Mouse (Mus musculus) midbrain, embryonic 10.5 days (tissue): ENCODE data around the gene Fcgr1. TPM values are rescaled to one million over a fixed set of nuclear protein-coding genes. Genes with fewer than 3 reads are reported as not detected.

ENCODE experiments used
- DNase-seq: peaks from one replicate; pipeline ENCODE4 v3.0.0-alpha.2; 2017; ENCODE audit warnings: low spot score
- H3K27ac ChIP-seq: fragments of 300-500 bp; sonication (generic); replicated peaks from 2 replicates; pipeline ENCODE4 v1.5.1; 2016; ENCODE audit warnings: mild to moderate bottlenecking
- H3K27me3 ChIP-seq: fragments of 300-500 bp; sonication (generic); 2 replicates; pipeline ENCODE4 v1.6.1; 2016; ENCODE audit warnings: low read depth, mild to moderate bottlenecking; ENCODE audit not compliant: poor library complexity, severe bottlenecking
- H3K36me3 ChIP-seq: fragments of 300-500 bp; sonication (generic); 2 replicates; pipeline ENCODE4 v1.6.1; 2016; ENCODE audit warnings: mild to moderate bottlenecking, moderate library complexity
- H3K4me1 ChIP-seq: fragments of 300-500 bp; sonication (generic); 2 replicates; pipeline ENCODE4 v1.6.1; 2016
- H3K4me3 ChIP-seq: fragments of 300-500 bp; sonication (generic); 2 replicates; pipeline ENCODE4 v1.5.1; 2016; ENCODE audit warnings: mild to moderate bottlenecking, moderate library complexity
- H3K9me3 ChIP-seq: fragments of 300-500 bp; sonication (generic); replicated peaks from 2 replicates; pipeline ENCODE4 v1.6.1; 2016; ENCODE audit warnings: mild to moderate bottlenecking
- WGBS: fragments of 180-500 bp; shearing (Covaris S2); methylation state at CpG from one replicate; pipeline ENCODE4 v1.1.7; 2016; 5-methylcytosine and 5-hydroxymethylcytosine counted together
- microRNA-seq: library from miRNA; unstranded; fragments of <30 nt; microRNA quantifications from one replicate; pipeline ENCODE4, GENCODE M21; 2017
- polyA plus RNA-seq: library from polyadenylated mRNA; unstranded; fragments of >200 nt; fragmentation: Nextera tagmentation; extraction: Ambion mirVana; gene quantifications from 2 replicates; pipeline ENCODE4 v1.2.1, GENCODE M21; 2016

Gene Fcgr1
- polyA plus RNA-seq, 1 experiment from 2014 or later, result 1.8 TPM

- DNase-seq, result peak; percentile 52
These were observed 56.4 kb downstream of the Fcgr1 start for GRCm38 (mm10) chr3:96237335-96237903.

DNA sequence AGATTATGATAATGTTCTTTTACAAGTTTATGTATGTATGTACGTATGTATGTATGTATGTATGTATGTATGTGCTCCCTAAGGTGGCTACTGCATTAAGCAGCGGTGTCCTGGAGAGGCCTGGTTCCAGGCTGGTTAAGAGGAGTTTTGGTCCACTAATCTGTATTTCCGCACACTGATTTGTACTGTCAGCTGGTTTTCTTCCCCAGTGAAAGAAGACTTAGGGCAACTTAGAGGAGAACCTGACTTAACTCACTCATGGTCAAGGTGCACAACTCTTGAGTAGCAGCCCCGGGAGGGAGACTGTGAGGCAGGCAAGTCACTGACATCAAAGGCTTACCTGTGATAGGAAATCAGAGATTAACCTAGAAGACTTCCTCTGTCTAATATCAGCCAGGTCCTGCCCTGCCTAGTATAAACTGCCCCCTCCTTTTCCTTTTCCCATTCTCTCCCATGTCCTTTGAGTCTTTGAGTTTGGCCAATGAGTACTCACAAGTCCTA is 56.9 kb downstream of the Fcgr1 start:
- Histone ChIP-seq H3K4me1 (peaks cover 23% of the 10 kb centered on the region), H3K27ac (peak overlapping the region; percentile 93), H3K4me3 (peak overlapping the region; percentile 65), H3K27me3 (no peaks in the 10 kb centered on the region), H3K9me3 (no peaks in the 10 kb centered on the region), H3K36me3 (no peaks in the 10 kb centered on the region)
- DNase-seq, result no peak
- WGBS, result 83% methylated on average over 4 of the region's 4 CpGs

More at GRCm38 (mm10) chr3:96237335-96237903, 56.4 kb downstream of the Fcgr1 start:
- Histone ChIP-seq H3K36me3 (no peaks in the 10 kb centered on the region), H3K4me1 (peaks cover 23% of the 10 kb centered on the region), H3K4me3 (peak overlapping the region; percentile 65), H3K9me3 (no peaks in the 10 kb centered on the region), H3K27ac (peak overlapping the region; percentile 93), H3K27me3 (no peaks in the 10 kb centered on the region)
- WGBS, result 32% methylated on average over 7 of the region's 7 CpGs

- Histone ChIP-seq H3K4me1 (peaks cover 20% of the 10 kb centered on the region), H3K27me3 (no peaks in the 10 kb centered on the region), H3K27ac (no peak overlapping the region), H3K9me3 (no peaks in the 10 kb centered on the region), H3K36me3 (no peaks in the 10 kb centered on the region), H3K4me3 (0 out of 2 replicates have a peak overlapping the region, but pooled peaks have one; percentile 8)
- 73% methylated on average over 3 of the region's 3 CpGs for WGBS
- no peak for DNase-seq
These were observed 57.9 kb downstream of the Fcgr1 start for GRCm38 (mm10) chr3:96235836-96236235.

DNA sequence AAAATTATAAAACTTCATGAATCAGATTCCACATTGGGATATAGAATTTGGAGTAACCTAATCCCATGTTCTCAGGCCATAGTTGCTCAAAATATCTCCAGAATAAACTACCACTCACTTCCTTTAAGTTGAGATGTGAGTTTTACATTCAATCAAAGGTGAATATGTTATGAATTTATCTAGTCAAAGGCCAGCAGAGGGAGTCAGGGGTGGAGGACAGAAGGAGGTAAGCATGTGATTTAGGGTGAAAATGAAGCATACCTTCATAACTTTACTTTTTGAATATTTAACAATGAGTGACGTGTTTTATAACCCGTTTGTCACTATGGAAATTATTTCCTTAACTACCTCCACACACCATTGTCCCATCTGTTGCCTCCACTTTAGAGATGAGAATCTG is 58.9 kb downstream of the Fcgr1 start:
- Histone ChIP-seq H3K27me3 (no peaks in the 10 kb centered on the region), H3K27ac (no peak overlapping the region), H3K4me1 (peaks cover 15% of the 10 kb centered on the region), H3K36me3 (no peaks in the 10 kb centered on the region), H3K4me3 (no peak overlapping the region), H3K9me3 (no peaks in the 10 kb centered on the region)
- no peak for DNase-seq
- 88% methylated on average over 2 of the region's 2 CpGs for WGBS

Small RNA genes within 50 kb of the gene (microRNA-seq; reads per million reads assigned to microRNA genes)
- gene Gm47311 (not detected), gene Gm47313 (not detected)

Other genes with a start within 250 kb of the Fcgr1 start
- gene Vps45, start 235.5 kb downstream of the Fcgr1 start, polyA plus RNA-seq, result 28.6 and 33.3 TPM in 2 replicates
- gene Otud7b, start 189.4 kb downstream of the Fcgr1 start, polyA plus RNA-seq, result 16.5 and 18.9 TPM in 2 replicates
- 7.8 and 9.6 TPM in 2 replicates for gene Mtmr11, start 132.0 kb downstream of the Fcgr1 start, polyA plus RNA-seq
- gene Sf3b4, start 121.6 kb downstream of the Fcgr1 start, polyA plus RNA-seq, result 262 and 271 TPM in 2 replicates
- 3.1 and 8.8 TPM in 2 replicates for gene Sv2a, start 112.8 kb downstream of the Fcgr1 start, polyA plus RNA-seq
- gene Bola1, start 74.3 kb downstream of the Fcgr1 start, polyA plus RNA-seq, result 86.7 and 92.8 TPM in 2 replicates
- 0.98 TPM in 1 of 2 replicates, not detected in the other for gene Hist2h2ab, start 74.1 kb downstream of the Fcgr1 start, polyA plus RNA-seq
- gene Hist2h2ac, start 73.1 kb downstream of the Fcgr1 start, polyA plus RNA-seq, result 7.3 and 17.2 TPM in 2 replicates
- gene Hist2h2be, start 72.8 kb downstream of the Fcgr1 start, polyA plus RNA-seq, result 11.5 and 11.9 TPM in 2 replicates
- 8.1 TPM in 2 replicates for gene Hist2h3c2, start 54.8 kb downstream of the Fcgr1 start, polyA plus RNA-seq
- gene Hist2h2aa2, start 53.7 kb downstream of the Fcgr1 start, polyA plus RNA-seq, result 24.3 and 34.9 TPM in 2 replicates
- 13.7 TPM in 2 replicates for gene Hist2h2aa1, start 48.5 kb downstream of the Fcgr1 start, polyA plus RNA-seq
- gene Hist2h3c1, start 47.3 kb downstream of the Fcgr1 start, polyA plus RNA-seq, result 0.70 and 0.86 TPM in 2 replicates
- 12.2 and 12.6 TPM in 2 replicates for gene Hist2h4, start 30.7 kb downstream of the Fcgr1 start, polyA plus RNA-seq
- 49.5 and 57.2 TPM in 2 replicates for gene Hist2h3b, start 25.3 kb downstream of the Fcgr1 start, polyA plus RNA-seq
- gene Hist2h2bb, start 24.2 kb downstream of the Fcgr1 start, polyA plus RNA-seq, result 9.5 and 10.3 TPM in 2 replicates
- gene BC107364, start 158.3 kb upstream of the Fcgr1 start, polyA plus RNA-seq, result 0.20 and 0.30 TPM in 2 replicates
- gene Hfe2, start 231.2 kb upstream of the Fcgr1 start, polyA plus RNA-seq, result 1.5 and 2.1 TPM in 2 replicates